Mouse (Mus musculus) limb, embryonic 14.5 days (tissue): ENCODE results near the gene Minpp1. TPM values are rescaled to one million over a fixed set of nuclear protein-coding genes. Genes with fewer than 3 reads are reported as not detected.

Experiments used
- ATAC-seq: fragments of 200-750 bp; cut with Nextera tagmentation; 2 replicates; pipeline ENCODE4 v1.8.0; 2017; ENCODE audit warnings: low read depth, moderate number of reproducible peaks, moderate TSS enrichment; ENCODE audit not compliant: low FRiP score
- DNase-seq: peaks from one replicate; pipeline ENCODE4 v3.0.0-alpha.2; 2015; ENCODE audit warnings: low spot score
- H3K27ac ChIP-seq: fragments of 300-500 bp; sonication (generic); replicated peaks from 2 replicates; pipeline ENCODE4 v1.5.1; 2014; ENCODE audit warnings: low read depth, mild to moderate bottlenecking, low read length, moderate library complexity, mixed read lengths
- H3K27me3 ChIP-seq: fragments of 300-500 bp; sonication (generic); 2 replicates; pipeline ENCODE4 v1.6.1; 2014; ENCODE audit warnings: low read length, mixed read lengths; ENCODE audit not compliant: control insufficient read depth, insufficient read depth
- H3K36me3 ChIP-seq: fragments of 300-500 bp; sonication (generic); 2 replicates; pipeline ENCODE4 v1.6.1; 2014; ENCODE audit warnings: mild to moderate bottlenecking, low read length, moderate library complexity, mixed read lengths; ENCODE audit not compliant: control insufficient read depth, insufficient read depth
- H3K4me1 ChIP-seq: fragments of 300-500 bp; sonication (generic); 2 replicates; pipeline ENCODE4 v1.6.1; 2014; ENCODE audit warnings: antibody characterized with exemption, low read length, mixed read lengths; ENCODE audit not compliant: control insufficient read depth, insufficient read depth
- H3K4me2 ChIP-seq: fragments of 300-500 bp; sonication (generic); replicated peaks from 2 replicates; pipeline ENCODE4 v1.6.1; 2014; ENCODE audit warnings: low read depth, mild to moderate bottlenecking, low read length, moderate library complexity; ENCODE audit not compliant: severe bottlenecking
- H3K4me3 ChIP-seq: fragments of 300-500 bp; sonication (generic); replicated peaks from 2 replicates; pipeline ENCODE4 v1.5.1; 2014; ENCODE audit warnings: low read length
- H3K9ac ChIP-seq: fragments of 300-500 bp; sonication (generic); 2 replicates; pipeline ENCODE4 v1.6.1; 2014; ENCODE audit warnings: mild to moderate bottlenecking, low read depth, low read length, moderate library complexity; ENCODE audit not compliant: severe bottlenecking
- H3K9me3 ChIP-seq: fragments of 300-500 bp; sonication (generic); 2 replicates; pipeline ENCODE4 v1.6.1; 2016; ENCODE audit warnings: low read length; ENCODE audit not compliant: control insufficient read depth
- POLR2A ChIP-seq: fragments of 200-500 bp; IDR thresholded peaks from 2 replicates; pipeline ENCODE4 v1.8.0; 2012; ENCODE audit warnings: inconsistent platforms, mild to moderate bottlenecking, moderate library complexity, borderline replicate concordance; ENCODE audit not compliant: insufficient read depth, insufficient read length; ENCODE audit errors: extremely low read depth
- WGBS: fragments of 180-500 bp; shearing (Covaris S2); extraction: QIAGEN DNeasy Blood & Tissue Kit; methylation state at CpG from one replicate; pipeline ENCODE4 v1.1.7; 2014; 5-methylcytosine and 5-hydroxymethylcytosine counted together
- polyA plus RNA-seq, 2 experiments: library from polyadenylated mRNA; depleted of rRNA in 1 of 2; stranded (reverse) in 1 of 2; unstranded in 1 of 2; fragments of >200 nt; fragmentation: Nextera tagmentation in 1 of 2; extraction: Ambion mirVana in 1 of 2; gene quantifications; 2 replicates each; pipeline versions ENCODE4 v1.2.1 to v1.2.3; 2012 to 2014

Gene Minpp1
- polyA plus RNA-seq, 2 experiments, result 40.8 to 64.8 TPM

- Histone ChIP-seq H3K27ac (no peak overlapping the region), H3K9ac (no peak overlapping the region), H3K36me3 (peaks cover 30% of the 10 kb centered on the region), H3K4me2 (no peak overlapping the region), H3K27me3 (no peaks in the 10 kb centered on the region), H3K4me1 (peaks cover 11% of the 10 kb centered on the region), H3K4me3 (no peak overlapping the region), H3K9me3 (no peaks in the 10 kb centered on the region)
- DNase-seq, result no peak
- 100% methylated on average over 2 of the region's 2 CpGs for WGBS
- ATAC-seq, result no peak
- no peak for TF ChIP-seq POLR2A
Measured at GRCm38 (mm10) chr19:32490976-32491375, 5.4 kb downstream of the Minpp1 start.

- H3K9ac ChIP-seq, result no peak overlapping the region
- WGBS, result 81% methylated on average over 3 of the region's 3 CpGs
- H3K36me3 ChIP-seq, result peaks cover 34% of the 10 kb centered on the region
- H3K4me2 ChIP-seq, result no peak overlapping the region
- H3K4me3 ChIP-seq, result no peak overlapping the region
- H3K27ac ChIP-seq, result no peak overlapping the region
- H3K27me3 ChIP-seq, result no peaks in the 10 kb centered on the region
- DNase-seq (no peak), ATAC-seq (no peak)
- H3K9me3 ChIP-seq, result no peaks in the 10 kb centered on the region
- no peak for TF ChIP-seq POLR2A
- H3K4me1 ChIP-seq, result peaks cover 5% of the 10 kb centered on the region
Measured at GRCm38 (mm10) chr19:32492339-32492738, 6.8 kb downstream of the Minpp1 start.

GRCm38 (mm10) chr19:32492981-32493380 lies 7.4 kb downstream of the Minpp1 start:
- 0 out of 2 replicates have a peak, but pooled peaks cover under 1% of the 10 kb centered on the region for H3K4me1 ChIP-seq
- peaks cover 40% of the 10 kb centered on the region for H3K36me3 ChIP-seq
- 90% methylated on average over 5 of the region's 5 CpGs for WGBS
- no peak for ATAC-seq
- no peak overlapping the region for H3K4me3 ChIP-seq
- H3K27me3 ChIP-seq, result no peaks in the 10 kb centered on the region
- DNase-seq, result no peak
- no peak for TF ChIP-seq POLR2A
- H3K27ac ChIP-seq, result no peak overlapping the region
- no peaks in the 10 kb centered on the region for H3K9me3 ChIP-seq
- no peak overlapping the region for H3K9ac ChIP-seq
- no peak overlapping the region for H3K4me2 ChIP-seq

- TF ChIP-seq POLR2A, result no peak
- Histone ChIP-seq H3K36me3 (peaks cover 44% of the 10 kb centered on the region), H3K4me1 (no peaks in the 10 kb centered on the region), H3K9ac (no peak overlapping the region), H3K27me3 (no peaks in the 10 kb centered on the region), H3K27ac (no peak overlapping the region), H3K4me2 (no peak overlapping the region), H3K9me3 (no peaks in the 10 kb centered on the region), H3K4me3 (no peak overlapping the region)
- 51% methylated on average over 8 of the region's 8 CpGs for WGBS
- ATAC-seq (no peak), DNase-seq (no peak)
Measured at GRCm38 (mm10) chr19:32493471-32493870, 7.9 kb downstream of the Minpp1 start.

GRCm38 (mm10) chr19:32494611-32495010 lies 9.0 kb downstream of the Minpp1 start:
- Histone ChIP-seq H3K9ac (no peak overlapping the region), H3K4me2 (no peak overlapping the region), H3K4me3 (no peak overlapping the region), H3K9me3 (no peaks in the 10 kb centered on the region), H3K36me3 (peaks cover 52% of the 10 kb centered on the region), H3K4me1 (no peaks in the 10 kb centered on the region), H3K27me3 (no peaks in the 10 kb centered on the region), H3K27ac (no peak overlapping the region)
- ATAC-seq (no peak), DNase-seq (no peak)
- TF ChIP-seq POLR2A, result no peak
- WGBS, result 95% methylated on average over 13 of the region's 13 CpGs

GRCm38 (mm10) chr19:32495034-32495433 lies 9.5 kb downstream of the Minpp1 start:
- DNase-seq (no peak), ATAC-seq (no peak)
- 92% methylated on average over 11 of the region's 11 CpGs for WGBS
- Histone ChIP-seq H3K27me3 (no peaks in the 10 kb centered on the region), H3K36me3 (peaks cover 52% of the 10 kb centered on the region), H3K9ac (no peak overlapping the region), H3K4me3 (no peak overlapping the region), H3K4me2 (no peak overlapping the region), H3K4me1 (no peaks in the 10 kb centered on the region), H3K27ac (no peak overlapping the region), H3K9me3 (no peaks in the 10 kb centered on the region)
- no peak for TF ChIP-seq POLR2A
